Mouse (Mus musculus) left cerebral cortex, postnatal 25 days (tissue): ENCODE results near the gene Ccdc57. TPM values are rescaled to one million over a fixed set of nuclear protein-coding genes. Genes with fewer than 3 reads are reported as not detected.

Experiments used
- DNase-seq, 2 experiments: peaks; one replicate each; pipeline ENCODE4 v3.0.0; 2022; ENCODE audit warnings: low spot score in 2 of 2, mixed read lengths in 1 of 2
- intact Hi-C: fragments of 180-260 bp; cut with DNase I; formaldehyde crosslinking; loops from one replicate; pipeline ENCODE4 v1.15.1; 2025
- total RNA-seq, 2 experiments: library from RNA; stranded (reverse); gene quantifications; 2 replicates each; pipeline ENCODE4 v1.2.3; 2021

The Ccdc57 gene
- total RNA-seq, 2 experiments from 2014 or later = 6.7 to 8.0 TPM

GRCm38 (mm10) chr11:120916477-120916876 lies 16.2 kb downstream of the Ccdc57 start:
- DNase-seq = no peak
- intact Hi-C loops = no loop called here

DNA sequence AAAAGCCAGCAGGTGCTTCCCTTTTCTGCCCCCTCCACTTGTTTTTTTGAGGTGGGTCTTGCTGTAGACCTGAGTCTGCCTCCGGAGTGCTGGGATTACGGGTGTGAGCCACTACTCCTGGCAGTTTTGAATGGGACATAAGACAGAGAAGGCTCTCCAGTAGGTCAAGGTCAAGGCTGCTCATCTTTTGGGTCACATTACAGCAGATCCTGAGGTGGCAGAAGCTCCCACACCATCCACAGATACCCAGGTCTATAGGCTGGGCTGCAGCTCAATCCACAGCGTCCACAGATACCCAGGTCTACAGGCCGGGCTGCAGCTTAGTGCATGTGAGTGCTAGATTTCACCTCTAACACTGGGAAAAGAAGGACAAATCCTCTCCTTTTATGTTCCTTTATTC lies 18.9 kb downstream of the Ccdc57 start:
- intact Hi-C loops = no loop called here
- no peak for DNase-seq

GRCm38 (mm10) chr11:120905430-120905873 lies 27.2 kb downstream of the Ccdc57 start:
- peak; percentile 76 to 78 for DNase-seq
- intact Hi-C loops = loop anchor here (2.0 kb wide), 1 partner anchor 135 kb away; no protein-coding TSS in a partner anchor

DNA sequence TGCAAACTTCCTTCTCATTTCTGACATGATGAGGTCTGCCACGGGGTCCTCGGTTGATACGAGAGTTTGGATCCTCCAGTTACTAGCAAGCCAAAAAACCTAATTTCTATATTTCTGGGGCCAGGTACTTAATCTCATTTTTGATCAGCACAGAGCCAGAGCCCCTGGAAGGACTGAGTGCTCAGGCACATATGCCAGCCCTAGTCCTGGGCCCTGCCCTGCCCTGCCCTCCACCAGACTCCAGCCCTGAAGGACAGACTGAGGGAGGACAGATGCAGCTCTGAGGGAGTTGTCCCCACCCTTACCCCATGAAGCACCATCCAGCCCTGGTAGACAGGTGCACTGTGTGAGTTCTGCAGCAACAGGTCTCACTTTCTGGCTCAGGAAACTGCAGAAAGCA lies 28.1 kb downstream of the Ccdc57 start:
- no peak for DNase-seq
- intact Hi-C loops = loop anchor here (2.0 kb wide), 1 partner anchor 136 kb away; no protein-coding TSS in a partner anchor

- intact Hi-C loops = no loop called here
Measured at GRCm38 (mm10) chr11:120903159-120903850, 29.4 kb downstream of the Ccdc57 start.

GRCm38 (mm10) chr11:120902487-120903142 lies 30.1 kb downstream of the Ccdc57 start:
- no peak for DNase-seq
- intact Hi-C loops = no loop called here

More at GRCm38 (mm10) chr11:120903159-120903850, 29.4 kb downstream of the Ccdc57 start:
- peak in 1 of 2 experiments; percentile 64 for DNase-seq

DNA sequence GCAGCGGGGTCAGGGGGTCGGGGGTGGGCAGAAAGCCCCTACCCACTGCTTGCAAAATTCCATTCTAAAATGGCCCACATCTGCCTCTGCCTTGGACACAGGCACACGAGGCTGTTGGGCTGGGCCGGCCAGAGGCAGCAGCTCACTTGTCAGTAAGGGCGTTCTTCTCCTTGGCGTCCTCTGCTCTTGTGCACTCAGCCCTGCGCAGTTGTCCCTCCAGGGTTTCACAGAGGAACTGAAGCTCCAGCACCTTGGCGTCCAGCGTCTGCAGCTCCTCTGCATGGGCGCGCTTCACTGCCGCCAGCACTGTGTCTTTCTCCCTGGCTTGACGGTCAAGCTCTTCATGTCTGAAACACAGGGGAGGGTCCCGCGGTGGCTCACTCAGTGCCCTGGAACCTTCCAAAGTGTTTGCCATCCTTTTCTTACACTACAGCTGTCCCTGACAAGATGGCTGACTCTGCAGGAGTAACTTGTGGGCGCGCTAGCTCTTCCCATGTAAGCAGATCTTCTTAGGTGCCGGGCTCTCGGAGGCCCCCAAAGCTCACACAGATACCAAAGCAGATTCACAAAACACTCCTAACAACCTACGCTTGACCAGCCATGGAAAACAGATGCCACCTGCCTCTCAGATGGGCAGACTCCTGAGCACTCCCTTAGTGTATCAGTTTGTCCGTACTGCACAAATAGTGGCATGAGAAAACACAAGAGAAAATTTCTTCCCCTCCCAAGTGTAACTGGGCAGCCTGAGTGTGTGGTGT lies 30.8 kb downstream of the Ccdc57 start:
- intact Hi-C loops = no loop called here

DNA sequence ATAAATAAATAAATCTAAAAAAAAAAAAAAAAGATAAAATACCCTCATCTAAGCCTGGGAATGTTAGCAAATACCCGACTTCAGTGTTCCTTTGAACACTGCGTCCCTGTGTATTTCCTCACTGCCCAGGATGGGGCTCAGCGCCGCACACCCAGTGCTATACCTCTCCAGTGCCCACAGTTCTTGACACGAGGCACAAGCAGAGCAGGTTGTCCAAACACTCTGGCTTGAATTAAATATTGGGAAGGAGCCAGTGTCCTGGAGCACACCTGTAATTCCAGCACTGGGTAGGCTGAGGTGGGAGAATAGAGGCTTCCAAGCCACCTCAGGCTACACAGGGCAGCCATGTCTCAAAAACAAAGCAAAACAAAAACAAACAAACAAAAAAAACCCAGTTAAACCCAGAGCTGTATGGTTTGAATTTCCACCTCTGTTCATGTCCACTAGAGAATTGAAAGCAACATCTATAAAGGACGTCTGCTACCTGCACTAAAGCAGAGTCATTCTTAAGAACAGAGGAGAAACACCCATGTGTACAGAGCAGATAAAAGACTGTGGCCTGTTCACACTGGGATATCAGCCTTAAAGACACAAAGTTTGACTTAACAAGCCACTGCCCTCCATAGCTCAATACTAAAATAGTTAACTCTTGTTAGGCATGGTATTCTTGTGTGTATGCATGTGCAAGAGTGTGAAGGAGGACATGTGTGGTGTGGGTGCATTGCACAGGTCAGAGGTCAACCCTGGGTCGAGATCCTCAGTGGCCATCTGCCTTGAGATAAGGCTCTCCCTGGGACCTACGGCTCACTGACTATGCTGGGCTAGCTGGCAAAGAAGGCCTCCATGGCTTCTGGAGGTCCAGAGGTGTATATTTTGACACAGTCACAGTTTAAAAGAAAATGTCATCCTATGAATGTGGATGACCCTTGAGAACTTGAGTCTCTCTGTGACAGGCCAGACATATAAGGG lies 32.1 kb downstream of the Ccdc57 start:
- no peak for DNase-seq
- intact Hi-C loops = no loop called here

More for the DNA sequence above, 30.8 kb downstream of the Ccdc57 start:
- DNase-seq = no peak

GRCm38 (mm10) chr11:120898114-120898548 lies 34.5 kb downstream of the Ccdc57 start:
- intact Hi-C loops = no loop called here
- no peak for DNase-seq

DNA sequence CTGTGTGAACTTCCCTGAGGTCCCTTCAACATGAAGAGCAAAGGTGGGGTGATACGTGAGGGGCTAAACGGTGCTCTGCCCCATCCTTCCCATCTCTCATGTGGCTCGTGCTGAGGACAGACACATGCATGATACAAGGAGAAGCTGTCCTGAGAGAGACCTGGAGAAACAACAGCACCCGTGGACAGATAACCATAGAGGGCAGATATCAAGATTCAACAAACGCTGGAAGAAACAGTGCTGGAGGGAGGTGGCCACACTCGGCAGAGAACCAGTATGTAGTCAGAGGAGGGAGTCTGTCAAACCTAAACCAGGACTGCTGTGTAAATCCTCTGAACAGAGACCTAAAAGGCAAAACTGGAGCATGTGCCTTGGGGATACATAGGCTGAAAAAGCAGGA lies 37.2 kb downstream of the Ccdc57 start:
- intact Hi-C loops = no loop called here
- no peak for DNase-seq

- intact Hi-C loops = no loop called here
- DNase-seq = peak in 1 of 2 experiments; percentile 31
Measured at GRCm38 (mm10) chr11:120894397-120894796, 38.3 kb downstream of the Ccdc57 start.

- intact Hi-C loops = no loop called here
Measured at GRCm38 (mm10) chr11:120889216-120889615, 43.5 kb downstream of the Ccdc57 start.

GRCm38 (mm10) chr11:120888718-120889117 lies 44.0 kb downstream of the Ccdc57 start:
- DNase-seq = peak in 1 of 2 experiments; percentile 24
- intact Hi-C loops = no loop called here

More at GRCm38 (mm10) chr11:120889216-120889615, 43.5 kb downstream of the Ccdc57 start:
- no peak for DNase-seq

- no peak for DNase-seq
- intact Hi-C loops = no loop called here
Measured at GRCm38 (mm10) chr11:120887502-120887901, 45.2 kb downstream of the Ccdc57 start.

DNA sequence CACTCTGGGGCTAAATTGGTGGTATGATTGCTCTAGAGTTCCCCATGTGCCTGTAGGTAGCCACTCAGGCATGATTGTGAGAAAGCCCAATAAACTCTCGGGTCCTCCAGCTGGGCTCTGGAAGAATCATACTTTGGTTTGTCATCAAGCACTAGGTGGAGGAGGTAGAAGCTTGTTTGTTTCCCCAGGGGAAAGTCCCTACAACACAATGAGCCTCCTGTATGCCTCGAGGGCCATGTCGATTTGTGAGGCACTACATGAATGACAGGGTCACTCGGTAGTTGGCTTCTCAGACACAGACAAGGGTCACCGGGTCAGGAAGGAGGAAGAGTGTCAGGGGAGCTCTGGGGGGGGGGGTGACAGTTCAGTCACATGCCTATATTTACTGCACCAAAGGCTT lies 46.2 kb downstream of the Ccdc57 start:
- DNase-seq = no peak
- intact Hi-C loops = no loop called here

DNA sequence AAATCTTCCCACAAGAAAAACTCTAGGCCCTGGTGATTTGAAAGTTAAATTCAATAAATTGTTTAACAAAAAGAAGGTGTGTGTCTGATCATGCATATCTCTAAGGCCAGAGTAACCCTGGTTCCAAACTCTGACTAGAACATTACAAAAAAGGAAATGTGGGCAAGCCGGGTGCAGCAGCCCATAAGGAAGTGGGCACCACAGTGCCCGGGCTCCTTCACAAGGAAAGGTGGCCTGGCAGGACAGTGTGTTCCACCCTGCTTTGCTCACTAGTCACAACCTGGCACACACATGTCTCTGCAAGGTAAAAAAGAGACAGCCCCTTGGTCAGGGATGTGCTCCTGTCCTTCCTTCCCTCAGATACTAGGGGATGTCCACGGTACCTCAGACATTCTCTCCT lies 49.1 kb downstream of the Ccdc57 start:
- DNase-seq = no peak
- intact Hi-C loops = no loop called here

GRCm38 (mm10) chr11:120882931-120883330 lies 49.7 kb downstream of the Ccdc57 start:
- no peak for DNase-seq
- intact Hi-C loops = no loop called here

GRCm38 (mm10) chr11:120873206-120873605 lies 59.5 kb downstream of the Ccdc57 start:
- peak in 1 of 2 experiments; percentile 5 for DNase-seq
- intact Hi-C loops = no loop called here

DNA sequence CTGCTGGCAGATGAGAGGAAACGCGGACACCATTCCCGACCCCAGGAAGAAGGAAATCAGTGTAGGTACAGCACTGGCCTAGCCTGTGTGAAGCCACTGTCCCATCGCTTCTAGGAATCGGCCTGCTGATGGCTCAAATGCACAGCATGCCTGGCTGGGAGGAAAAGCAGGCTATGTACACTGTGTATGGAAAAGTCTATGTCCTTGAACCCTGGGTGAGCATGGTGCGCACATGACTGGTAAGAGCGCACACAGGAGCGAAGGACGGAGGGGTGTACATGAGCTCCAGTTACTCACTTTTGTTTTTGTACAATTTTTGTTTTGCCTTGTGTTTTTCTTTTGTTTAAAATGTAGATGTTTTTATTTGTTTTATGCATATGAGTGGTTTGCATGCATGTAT lies 61.2 kb downstream of the Ccdc57 start:
- no peak for DNase-seq
- intact Hi-C loops = no loop called here
